Mouse (Mus musculus) heart, postnatal 36 days (tissue): ENCODE measurements at regions not wholly inside any gene's neighbourhood (a gene's known extent, or its start where the extent isn't known, plus 50 kb on each side); places are given as distances from the start of the nearest gene placed in this dataset.

Experiments used
- DNase-seq, 2 experiments: peaks; one replicate each; pipeline ENCODE4 v3.0.0; 2021 to 2022
- intact Hi-C: fragments of 180-260 bp; cut with DNase I; formaldehyde crosslinking; loops from one replicate; pipeline ENCODE4 v1.15.1; 2025

- DNase-seq, result no peak
- intact Hi-C loops, result loop anchor here (5.0 kb wide), 1 partner anchor 200 kb away; no protein-coding TSS in a partner anchor
Measured at GRCm38 (mm10) chr8:26887551-26887950, 89.6 kb upstream of the Zfp703 start.

DNA sequence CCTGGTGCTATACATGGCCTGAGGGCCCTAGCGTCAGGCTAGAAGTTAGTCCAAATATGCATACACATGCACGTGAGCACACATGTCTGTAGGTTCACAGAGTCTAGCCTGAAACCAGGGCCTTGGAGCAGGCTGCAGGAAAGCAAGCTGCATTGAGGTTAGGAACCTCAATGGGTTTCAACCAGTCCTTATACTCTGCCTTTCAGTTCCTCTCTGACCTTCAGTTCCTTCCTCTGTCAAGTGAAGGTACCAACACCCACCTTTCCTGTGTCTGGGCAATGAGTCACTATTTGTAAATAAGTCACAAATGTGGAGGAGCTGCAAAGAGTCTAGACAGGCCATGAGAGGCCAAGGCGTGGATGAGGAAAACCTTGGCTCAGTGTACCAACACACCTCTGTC lies 89.1 kb upstream of the Zfp703 start:
- no peak for DNase-seq
- intact Hi-C loops, result loop anchor here (5.0 kb wide), 1 partner anchor 201 kb away; no protein-coding TSS in a partner anchor

- peak; percentile 64 to 66 for DNase-seq
- intact Hi-C loops, result loop anchor here (5.0 kb wide), 1 partner anchor 85 kb away; the partner anchor contains the start of gene Zfp703
Measured at GRCm38 (mm10) chr8:26891881-26892280, 85.2 kb upstream of the Zfp703 start.

- DNase-seq, result no peak
- intact Hi-C loops, result loop anchor here (5.0 kb wide), 1 partner anchor 85 kb away; the partner anchor contains the start of gene Zfp703
Measured at GRCm38 (mm10) chr8:26892380-26892779, 84.7 kb upstream of the Zfp703 start.

GRCm38 (mm10) chr8:26895867-26896266 lies 81.3 kb upstream of the Zfp703 start:
- no peak for DNase-seq
- intact Hi-C loops, result no loop called here

GRCm38 (mm10) chr8:26903289-26903688 lies 73.8 kb upstream of the Zfp703 start:
- intact Hi-C loops, result no loop called here
- DNase-seq, result no peak

GRCm38 (mm10) chr8:26906257-26906656 lies 70.9 kb upstream of the Zfp703 start:
- intact Hi-C loops, result no loop called here
- no peak for DNase-seq

- intact Hi-C loops, result no loop called here
- no peak for DNase-seq
Measured at GRCm38 (mm10) chr8:26907347-26908170, 69.6 kb upstream of the Zfp703 start.

DNA sequence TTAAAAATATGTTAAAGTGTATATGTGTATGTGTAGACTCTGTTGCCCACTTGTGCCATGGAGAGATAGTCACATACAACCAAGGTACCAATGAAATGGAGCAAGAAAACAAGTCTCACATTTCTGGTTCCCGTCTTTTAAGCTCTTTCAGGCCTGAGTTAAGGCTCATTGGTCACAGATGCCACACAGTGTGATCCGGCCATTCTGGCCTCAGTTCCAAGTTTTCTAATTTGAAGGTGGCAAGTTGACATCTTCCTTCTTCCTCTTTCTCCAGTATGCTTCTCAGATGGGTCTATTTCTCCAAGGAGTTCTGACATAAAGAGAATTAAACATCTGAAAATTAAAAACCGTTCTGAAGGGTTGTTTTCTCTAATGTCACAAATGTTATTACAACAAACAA lies 66.9 kb upstream of the Zfp703 start:
- intact Hi-C loops, result no loop called here
- no peak for DNase-seq

GRCm38 (mm10) chr8:26913562-26914529 lies 63.3 kb upstream of the Zfp703 start:
- intact Hi-C loops, result no loop called here
- peak in 1 of 2 experiments; percentile 8 for DNase-seq

DNA sequence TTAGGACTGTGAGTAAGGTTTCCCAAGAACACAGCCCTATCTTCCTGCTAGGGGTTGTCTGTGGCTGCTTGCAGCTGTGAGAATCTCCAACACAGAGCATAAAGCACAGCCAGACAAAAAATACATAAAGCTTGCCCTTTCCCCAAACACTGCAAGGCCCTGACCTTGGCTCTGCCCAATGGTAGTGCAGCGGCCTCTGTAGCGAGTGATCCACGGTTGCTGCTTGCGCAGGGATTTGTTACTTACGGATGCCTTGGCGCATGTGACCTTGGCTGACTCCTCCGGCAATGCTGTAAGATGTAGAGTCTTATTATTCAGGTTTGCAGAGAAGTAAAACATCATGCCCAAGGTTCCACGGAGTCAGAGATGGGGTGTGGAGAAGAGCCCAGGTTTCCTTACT lies 61.4 kb upstream of the Zfp703 start:
- intact Hi-C loops, result no loop called here
- no peak for DNase-seq

- intact Hi-C loops, result no loop called here
- no peak for DNase-seq
Measured at GRCm38 (mm10) chr8:26921531-26922177, 55.5 kb upstream of the Zfp703 start.

- intact Hi-C loops, result no loop called here
- no peak for DNase-seq
Measured at GRCm38 (mm10) chr8:26922178-26922540, 55.0 kb upstream of the Zfp703 start.

DNA sequence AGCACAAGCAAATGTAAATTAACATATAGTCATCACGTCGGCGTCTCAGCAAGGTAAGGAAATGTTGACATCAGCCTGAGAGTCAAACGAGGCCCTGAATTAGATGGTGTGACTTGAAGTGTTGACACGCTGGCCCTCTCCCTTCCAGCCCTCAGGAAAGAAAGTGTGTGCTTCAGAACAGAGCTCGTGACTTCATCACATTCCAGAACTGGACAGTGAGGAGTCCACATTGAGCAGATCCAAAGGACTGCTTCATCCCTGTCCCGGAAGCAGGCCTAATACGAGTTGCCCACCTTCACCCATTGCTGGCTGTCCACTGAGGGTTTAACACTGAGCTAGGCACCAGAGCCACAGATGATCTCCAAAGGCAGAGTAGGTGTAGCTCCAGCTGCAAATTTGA lies 54.0 kb upstream of the Zfp703 start:
- intact Hi-C loops, result no loop called here
- DNase-seq, result no peak
